Mouse (Mus musculus): ENCODE data around the gene Gm5767.

DNA sequence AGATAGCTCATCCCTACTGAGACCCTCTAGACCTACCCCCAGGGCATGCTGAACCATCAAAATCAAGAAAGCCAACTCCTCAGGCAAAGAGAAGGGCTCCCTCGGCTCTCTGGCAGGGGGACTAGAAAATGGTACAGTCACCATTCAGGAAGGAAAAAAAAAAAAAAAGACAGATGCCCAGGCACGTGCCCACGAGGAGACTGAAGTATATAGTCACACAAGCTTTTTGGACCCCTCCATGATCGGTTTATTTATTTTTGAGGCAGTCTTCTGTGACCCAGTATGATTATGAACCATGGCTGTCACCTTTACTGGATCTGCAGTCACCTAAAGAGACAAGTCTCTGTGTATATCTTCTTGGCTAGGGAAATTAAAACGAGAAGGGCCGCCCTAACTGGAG, 7.2 kb upstream of the Gm5767 start:
- TF ChIP-seq CTCF (IDR thresholded peaks at IDR 0.05; ENCODE audit: low read depth) (no peak), EP300 (IDR thresholded peaks at IDR 0.05; ENCODE audit: low read depth) (no peak)

All from liver, postnatal 0 days (tissue).